Mouse (Mus musculus): ENCODE data around the gene Thsd4.
A peak's percentile ranks its signal among the peaks of the same experiment; 100 is the strongest.

Thsd4 gene

GRCm38 (mm10) chr9:60264586-60265325, 257.1 kb downstream of the Thsd4 start:
- DNase-seq (ENCODE audit: low spot score): no peak

- DNase-seq (ENCODE audit: low spot score): no peak
Measured at GRCm38 (mm10) chr9:60262515-60263140, 259.2 kb downstream of the Thsd4 start.

GRCm38 (mm10) chr9:60259626-60260025, 262.2 kb downstream of the Thsd4 start:
- DNase-seq (ENCODE audit: low spot score): no peak

GRCm38 (mm10) chr9:60251765-60252164, 270.1 kb downstream of the Thsd4 start:
- DNase-seq (ENCODE audit: low spot score): no peak

- no peak for DNase-seq (ENCODE audit: low spot score)
Measured at GRCm38 (mm10) chr9:60250403-60250802, 271.4 kb downstream of the Thsd4 start.

GRCm38 (mm10) chr9:60247998-60248397, 273.8 kb downstream of the Thsd4 start:
- no peak for DNase-seq (ENCODE audit: low spot score)

- peak; percentile 82 for DNase-seq (ENCODE audit: low spot score)
Measured at GRCm38 (mm10) chr9:60244943-60245342, 276.9 kb downstream of the Thsd4 start.

GRCm38 (mm10) chr9:60243503-60243902, 278.3 kb downstream of the Thsd4 start:
- DNase-seq (ENCODE audit: low spot score): no peak

- peak; percentile 63 for DNase-seq (ENCODE audit: low spot score)
Measured at GRCm38 (mm10) chr9:60237667-60238066, 284.2 kb downstream of the Thsd4 start.

- DNase-seq (ENCODE audit: low spot score): no peak
Measured at GRCm38 (mm10) chr9:60236155-60236554, 285.7 kb downstream of the Thsd4 start.

GRCm38 (mm10) chr9:60234233-60235115, 287.4 kb downstream of the Thsd4 start:
- no peak for DNase-seq (ENCODE audit: low spot score)

- DNase-seq (ENCODE audit: low spot score): no peak
Measured at GRCm38 (mm10) chr9:60231981-60232881, 289.6 kb downstream of the Thsd4 start.

GRCm38 (mm10) chr9:60229496-60229895, 292.4 kb downstream of the Thsd4 start:
- DNase-seq (ENCODE audit: low spot score): no peak

GRCm38 (mm10) chr9:60227727-60228126, 294.1 kb downstream of the Thsd4 start:
- peak; percentile 21 for DNase-seq (ENCODE audit: low spot score)

GRCm38 (mm10) chr9:60226679-60227078, 295.2 kb downstream of the Thsd4 start:
- peak; percentile 21 for DNase-seq (ENCODE audit: low spot score)

GRCm38 (mm10) chr9:60226155-60226554, 295.7 kb downstream of the Thsd4 start:
- peak; percentile 55 for DNase-seq (ENCODE audit: low spot score)

GRCm38 (mm10) chr9:60225453-60225852, 296.4 kb downstream of the Thsd4 start:
- no peak for DNase-seq (ENCODE audit: low spot score)

- no peak for DNase-seq (ENCODE audit: low spot score)
Measured at GRCm38 (mm10) chr9:60224039-60224695, 297.7 kb downstream of the Thsd4 start.

GRCm38 (mm10) chr9:60220431-60220830, 301.4 kb downstream of the Thsd4 start:
- no peak for DNase-seq (ENCODE audit: low spot score)

GRCm38 (mm10) chr9:60218396-60218795, 303.4 kb downstream of the Thsd4 start:
- no peak for DNase-seq (ENCODE audit: low spot score)

- no peak for DNase-seq (ENCODE audit: low spot score)
Measured at GRCm38 (mm10) chr9:60216029-60216428, 305.8 kb downstream of the Thsd4 start.
